Mouse (Mus musculus) CH12.LX (cell line): ENCODE results near the gene Tmem196.

Source experiments
- BHLHE40 ChIP-seq: IDR thresholded peaks from 2 replicates; pipeline ENCODE4 v1.6.1; 2011; ENCODE audit warnings: mild to moderate bottlenecking, low read depth, low read length, improper control_type of control experiment
- CTCF ChIP-seq, 2 experiments: IDR thresholded peaks in 1 of 2; conservative IDR thresholded peaks in 1 of 2; 2 replicates each; pipeline ENCODE4 v1.5.1; 2011 to 2012; ENCODE audit warnings: low read depth in 2 of 2, low read length in 2 of 2, improper control_type of control experiment in 1 of 2, inconsistent platforms in 1 of 2, mild to moderate bottlenecking in 1 of 2, moderate library complexity in 1 of 2
- HCFC1 ChIP-seq: IDR thresholded peaks from 2 replicates; pipeline ENCODE4 v1.6.1; 2012; ENCODE audit warnings: low read depth, mild to moderate bottlenecking, inconsistent platforms, low read length, improper control_type of control experiment
- JUND ChIP-seq: conservative IDR thresholded peaks from 2 replicates; pipeline ENCODE4 v1.6.1; 2011; ENCODE audit warnings: low read depth, low read length, improper control_type of control experiment
- MYC ChIP-seq: IDR thresholded peaks from 2 replicates; pipeline ENCODE4 v1.6.1; 2011; ENCODE audit warnings: low read depth, mild to moderate bottlenecking, improper control_type of control experiment, low read length
- POLR2A ChIP-seq: IDR thresholded peaks from 2 replicates; pipeline ENCODE4 v1.6.1; 2011; ENCODE audit warnings: low read depth, mild to moderate bottlenecking, improper control_type of control experiment, low read length
- SIN3A ChIP-seq: IDR thresholded peaks from 2 replicates; pipeline ENCODE4 v1.6.1; 2012; ENCODE audit warnings: low read length, improper control_type of control experiment, inconsistent platforms
- USF2 ChIP-seq: conservative IDR thresholded peaks from 2 replicates; pipeline ENCODE4 v1.6.1; 2011; ENCODE audit warnings: low read depth, low read length, improper control_type of control experiment

DNA sequence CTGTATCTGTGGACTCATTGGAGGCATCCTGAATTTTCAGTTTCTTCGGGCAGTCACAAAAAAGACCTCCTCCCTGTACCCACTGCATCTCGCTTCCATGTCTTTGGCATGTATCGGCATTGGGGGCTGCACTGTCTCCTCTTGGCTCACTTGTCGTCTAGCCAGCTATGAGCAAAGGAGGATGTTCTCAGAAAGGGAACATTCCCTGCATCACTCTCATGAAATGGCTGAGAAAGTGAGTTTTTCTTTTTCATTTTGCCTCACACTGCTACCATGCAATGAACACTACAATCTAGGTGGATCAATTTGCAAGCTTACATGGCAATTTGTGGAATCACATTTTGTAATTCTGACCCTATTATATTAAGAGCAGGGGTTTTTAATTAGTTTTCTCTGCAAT, 69.1 kb downstream of the Tmem196 start:
- TF ChIP-seq CTCF (conservative IDR thresholded peaks at IDR 0.05 in 1 of 2, IDR thresholded peaks at IDR 0.05 in 1 of 2; ENCODE audit: low read depth in 2 of 2, low read length in 2 of 2) (no peak), JUND (no peak), MYC (no peak), SIN3A (no peak), USF2 (no peak), POLR2A (no peak), HCFC1 (no peak), BHLHE40 (no peak)
